Mouse (Mus musculus) heart, postnatal 0 days (tissue): ENCODE data around the gene Sowahd.

Experiments
- CTCF ChIP-seq: IDR thresholded peaks from 2 replicates; pipeline ENCODE4 v1.5.1; 2016; ENCODE audit warnings: antibody characterized with exemption, control low read depth, low read depth
- EP300 ChIP-seq: IDR thresholded peaks from 2 replicates; pipeline ENCODE4 v1.6.1; 2016; ENCODE audit warnings: antibody characterized with exemption, low read depth

DNA sequence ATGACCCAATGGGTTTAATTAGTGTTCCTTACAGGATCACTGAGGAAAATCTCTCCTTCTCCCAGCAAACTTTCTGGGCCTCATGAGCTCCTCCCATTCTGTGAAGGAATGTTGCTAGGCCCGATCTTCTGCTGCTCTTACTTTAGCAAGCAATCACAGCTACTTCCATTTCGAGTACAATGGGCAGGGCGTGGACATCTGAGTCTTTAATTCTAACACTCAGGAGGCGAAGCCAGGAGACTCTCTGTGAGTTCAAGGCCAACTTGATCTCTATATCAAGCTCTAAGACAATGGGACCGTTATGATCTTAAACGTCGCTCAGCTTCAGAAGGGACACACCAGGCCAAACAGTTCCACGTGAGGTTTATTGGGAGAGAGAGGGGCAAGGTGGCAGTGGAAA, 28.0 kb downstream of the Sowahd start:
- TF ChIP-seq EP300, result no peak
- TF ChIP-seq CTCF, result no peak
